Mouse (Mus musculus) spleen, postnatal 0 days (tissue): ENCODE results near the gene Rac3. TPM values are rescaled to one million over a fixed set of nuclear protein-coding genes. Genes with fewer than 3 reads are reported as not detected.

Experiments
- polyA plus RNA-seq: library from polyadenylated mRNA; unstranded; fragments of >200 nt; fragmentation: Nextera tagmentation; extraction: Ambion mirVana; gene quantifications from 2 replicates; pipeline ENCODE4 v1.2.1, GENCODE M21; 2015

Rac3 gene
- 3.1 and 3.6 TPM in 2 replicates for polyA plus RNA-seq

DNA sequence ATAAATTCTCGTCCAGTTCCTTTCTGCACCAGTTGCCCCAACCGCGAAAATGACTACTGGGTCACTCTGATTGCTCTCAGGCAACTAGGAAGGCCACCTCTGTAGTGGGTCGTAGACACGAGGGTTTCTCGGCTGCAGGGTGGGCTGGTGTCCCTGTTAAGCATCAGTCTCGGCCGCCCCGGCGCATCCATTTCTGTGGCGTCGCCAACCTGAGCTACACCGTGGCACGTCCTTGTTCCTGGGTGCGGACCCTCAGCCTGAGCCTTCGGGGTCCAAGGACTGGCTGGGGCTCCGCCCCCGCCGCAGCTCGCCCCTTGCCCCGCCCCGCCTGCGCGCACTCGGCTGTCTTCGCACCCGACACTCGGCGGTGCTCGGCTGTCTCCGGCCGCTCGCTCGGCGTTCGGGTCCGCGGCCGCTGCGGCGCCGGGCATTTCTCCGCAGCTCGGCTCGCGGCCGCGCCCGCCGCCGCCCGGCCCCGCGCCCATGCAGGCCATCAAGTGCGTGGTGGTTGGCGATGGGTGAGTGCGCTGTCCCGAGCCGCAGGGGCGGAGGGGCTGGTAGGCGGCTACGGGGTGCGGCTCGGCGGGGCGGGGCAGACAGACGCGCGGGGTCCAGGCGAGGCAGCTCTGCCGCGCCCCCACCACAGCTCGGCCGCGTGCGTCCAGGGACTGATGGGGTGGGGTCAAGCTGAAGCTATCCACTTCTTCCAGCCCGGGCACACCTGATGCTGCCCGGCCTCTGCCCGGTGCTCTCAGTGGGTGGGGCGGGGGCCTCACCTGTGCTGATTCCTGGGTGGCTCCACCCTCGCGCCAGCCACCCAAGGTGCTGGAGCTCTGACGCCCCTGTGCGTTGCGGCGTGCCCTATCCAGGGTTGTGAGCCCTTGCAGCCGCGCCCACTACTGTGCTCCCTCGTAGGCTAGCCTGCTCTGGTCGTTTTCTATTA, at the start of gene Rac3:
Gene Rac3, plus strand, starts transcription at position 347 of the 943 bp plus-strand sequence.

DNA sequence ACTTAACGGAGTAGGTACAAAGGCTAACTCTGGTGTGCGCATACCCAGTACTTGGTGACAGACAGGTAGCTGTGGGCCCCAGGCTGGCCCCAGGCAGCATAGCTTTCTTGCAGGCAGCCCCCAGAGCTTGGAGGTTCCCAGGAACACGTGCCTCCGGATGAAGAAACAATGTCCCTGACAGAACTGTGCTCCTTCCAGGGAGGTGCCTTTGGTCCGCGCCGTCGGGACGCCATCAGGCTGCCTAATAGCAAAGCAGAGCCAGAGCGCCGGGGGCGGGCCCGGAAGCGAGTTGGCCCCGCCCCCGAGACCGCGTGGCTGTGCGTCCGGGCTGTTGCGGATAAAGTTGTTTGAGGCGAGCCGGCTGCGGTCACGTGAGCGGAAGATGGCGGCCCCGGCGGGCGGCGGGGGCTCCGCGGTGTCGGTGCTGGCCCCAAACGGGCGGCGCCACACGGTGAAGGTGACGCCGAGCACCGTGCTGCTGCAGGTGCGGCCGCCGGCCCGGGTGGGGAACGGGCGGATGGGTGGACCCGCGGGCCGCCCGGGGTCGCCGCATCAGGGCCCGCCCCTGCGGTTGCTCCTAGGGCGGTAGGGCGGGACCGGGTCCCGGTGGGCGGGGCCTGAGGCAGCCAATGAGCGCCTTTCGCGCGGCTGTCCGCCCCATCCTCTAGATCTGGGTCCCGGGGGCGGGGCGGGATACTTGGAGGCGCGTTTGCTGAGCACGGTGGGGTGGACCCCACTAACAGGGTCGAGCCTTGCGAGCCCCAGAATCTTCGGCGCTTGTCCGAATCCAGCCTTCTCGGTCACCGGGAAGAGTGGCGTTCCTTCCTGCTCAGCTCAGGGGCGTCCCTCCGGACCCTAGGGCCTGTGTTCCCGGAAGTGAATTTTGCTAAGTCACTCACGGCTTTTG, 48.3 kb upstream of the Rac3 start, which contains the start of gene Aspscr1:
Gene Aspscr1, plus strand, starts transcription at position 287 of the 907 bp plus-strand sequence.

DNA sequence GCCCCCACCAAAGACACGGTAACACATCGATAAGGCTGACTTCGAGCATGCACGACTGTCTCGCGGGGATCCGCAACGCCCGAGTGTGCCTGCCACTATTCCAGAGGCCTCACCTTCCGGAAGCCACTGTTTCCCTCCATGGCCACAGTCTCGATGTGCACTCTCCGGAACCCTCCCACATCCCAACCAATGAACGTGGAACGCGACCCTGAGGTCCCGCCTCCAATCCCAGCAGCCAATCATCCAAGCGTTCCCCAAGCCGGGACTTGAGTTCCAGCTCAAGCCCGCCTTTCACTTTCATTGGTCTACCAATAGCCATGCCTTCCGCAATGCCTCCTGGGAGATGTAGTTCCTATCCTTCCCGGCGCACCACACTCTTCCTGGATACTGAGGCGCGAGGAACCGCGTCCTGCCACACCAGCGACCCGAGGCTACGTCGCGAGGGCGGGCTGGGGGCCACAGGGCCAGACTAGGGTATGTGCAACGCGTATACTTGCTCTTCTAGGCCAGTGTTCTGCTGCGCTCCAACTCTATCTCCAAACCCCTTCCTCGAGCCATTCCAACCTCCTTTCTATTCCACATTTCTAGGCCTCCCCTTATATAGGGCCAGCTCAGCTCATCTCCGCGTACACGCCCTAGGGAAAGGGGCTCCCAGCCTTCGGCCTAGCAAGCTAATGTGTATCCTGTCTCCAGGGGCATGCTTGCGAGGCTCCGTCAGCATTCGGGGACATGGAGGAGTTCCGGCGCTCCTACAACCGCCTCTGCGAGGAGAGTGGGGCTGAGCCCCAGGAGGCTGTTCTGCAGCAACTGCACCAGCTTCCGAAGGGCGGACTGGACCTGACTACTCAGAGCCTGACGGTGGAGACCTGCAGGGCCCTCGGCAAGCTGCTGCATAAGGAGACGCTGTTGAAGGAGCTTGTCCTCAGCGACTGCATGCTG, 7.4 kb upstream of the Rac3 start, which contains the start of the genes Cenpx and Lrrc45:
Gene Cenpx, minus strand, starts transcription at position 159 of the 939 bp plus-strand sequence.
Gene Lrrc45, plus strand, starts transcription at position 346 of the 939 bp plus-strand sequence.

DNA sequence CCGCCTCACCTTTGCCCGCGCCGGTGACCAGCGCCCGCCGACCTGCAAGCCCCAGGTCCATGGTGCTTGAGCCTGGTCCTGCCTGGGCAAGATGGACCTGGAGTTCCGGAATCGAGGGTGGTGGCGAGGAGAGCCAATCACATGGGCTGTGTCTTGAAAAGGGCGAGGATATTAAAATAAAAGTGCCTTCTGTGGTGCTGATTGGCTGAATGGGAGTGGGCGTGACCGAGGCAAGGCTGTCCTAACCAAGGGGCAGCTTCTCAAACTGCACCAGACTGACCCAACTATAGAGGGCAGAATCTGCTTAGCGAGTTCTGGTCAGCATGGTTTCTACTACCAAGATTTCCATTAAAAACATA, 5.9 kb downstream of the Rac3 start, which contains the start of gene Dcxr:
Gene Dcxr, minus strand, starts transcription at position 113 of the 359 bp plus-strand sequence.

DNA sequence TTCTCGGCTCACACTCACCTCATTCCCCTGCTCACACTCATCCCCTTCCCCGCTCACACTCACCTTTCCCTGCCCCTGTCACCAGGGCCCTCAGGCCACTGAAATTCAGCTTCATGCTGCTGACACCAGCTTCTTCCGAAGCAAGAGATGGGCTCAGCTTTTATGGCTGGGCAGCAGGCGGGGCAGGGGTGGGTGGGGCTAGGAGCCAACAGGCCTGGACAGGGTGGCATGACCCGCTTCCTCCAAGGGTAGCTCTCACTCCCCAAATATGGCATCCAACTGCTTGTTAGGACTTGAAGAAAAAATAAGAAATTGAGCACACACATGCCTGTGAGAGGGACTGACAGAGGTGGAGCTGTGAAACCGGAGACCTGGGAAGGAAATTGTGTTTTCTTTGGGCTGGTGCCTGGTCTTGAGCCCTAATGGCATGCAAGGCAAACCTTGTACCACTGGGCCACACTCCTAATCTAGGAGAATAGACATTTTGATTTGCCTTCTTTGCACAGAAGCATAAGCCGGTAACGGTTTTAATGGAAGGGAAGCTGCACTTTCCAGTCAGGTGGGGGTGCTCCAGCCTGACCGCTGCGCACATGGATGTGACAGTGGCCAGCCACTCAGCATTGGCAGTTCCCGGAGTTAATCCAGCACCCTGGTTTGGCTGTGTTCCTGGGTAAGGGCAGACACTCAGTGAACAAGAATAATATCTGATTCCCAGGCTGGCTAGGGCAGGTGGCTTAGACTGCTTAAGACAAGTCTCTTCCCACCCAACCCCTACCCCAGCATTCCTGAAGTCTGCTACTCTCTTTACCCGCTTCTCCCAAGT, 10.8 kb downstream of the Rac3 start, which contains the start of gene Cbr2:
Gene Cbr2, minus strand, starts transcription at position 257 of the 823 bp plus-strand sequence.

DNA sequence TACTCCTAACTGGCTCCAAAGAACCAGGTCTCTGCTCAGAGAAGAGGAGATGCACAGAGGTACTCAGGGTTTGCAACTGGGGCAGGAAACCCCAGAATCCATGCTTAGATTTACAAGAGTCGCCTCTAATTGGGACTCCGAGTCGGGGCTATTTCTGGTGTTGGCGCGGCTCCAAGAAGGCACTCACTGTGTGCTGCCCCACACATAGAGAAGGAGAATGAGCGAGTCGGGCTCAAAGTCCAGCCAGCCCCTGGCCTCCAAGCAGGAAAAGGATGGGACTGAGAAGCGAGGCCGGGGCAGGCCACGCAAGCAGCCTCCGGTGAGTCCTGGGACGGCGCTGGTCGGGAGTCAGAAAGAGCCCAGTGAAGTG, 41.4 kb downstream of the Rac3 start, which contains the start of gene Hmga1b:
Gene Hmga1b, plus strand, starts transcription at position 123 of the 370 bp plus-strand sequence.

Other genes with a start within 250 kb of the Rac3 start
- gene Mrpl12, start 236.9 kb upstream of the Rac3 start, polyA plus RNA-seq = 99.2 and 107 TPM in 2 replicates
- 16.9 and 18.6 TPM in 2 replicates for gene Slc25a10, start 229.6 kb upstream of the Rac3 start, polyA plus RNA-seq
- gene Gcgr, start 190.8 kb upstream of the Rac3 start, polyA plus RNA-seq = 0.13 TPM in 1 of 2 replicates, not detected in the other
- 76.2 and 89.7 TPM in 2 replicates for gene Mcrip1, start 171.7 kb upstream of the Rac3 start, polyA plus RNA-seq
- gene Ppp1r27, start 170.3 kb upstream of the Rac3 start, polyA plus RNA-seq = not detected in 2 replicates
- 206 and 241 TPM in 2 replicates for gene P4hb, start 148.2 kb upstream of the Rac3 start, polyA plus RNA-seq
- gene Arhgdia, start 139.8 kb upstream of the Rac3 start, polyA plus RNA-seq = 234 and 266 TPM in 2 replicates
- 381 and 432 TPM in 2 replicates for gene Alyref, start 123.1 kb upstream of the Rac3 start, polyA plus RNA-seq
- 120 and 128 TPM in 2 replicates for gene Anapc11, start 123.0 kb upstream of the Rac3 start, polyA plus RNA-seq
- gene Npb, start 113.0 kb upstream of the Rac3 start, polyA plus RNA-seq = 2.7 and 5.2 TPM in 2 replicates
- gene Pcyt2, start 103.5 kb upstream of the Rac3 start, polyA plus RNA-seq = 48.5 and 54.1 TPM in 2 replicates
- gene Sirt7, start 96.2 kb upstream of the Rac3 start, polyA plus RNA-seq = 49.4 and 54.1 TPM in 2 replicates
- 40.0 and 41.2 TPM in 2 replicates for gene Mafg, start 87.9 kb upstream of the Rac3 start, polyA plus RNA-seq
- gene Pycr1, start 77.7 kb upstream of the Rac3 start, polyA plus RNA-seq = 3.5 and 5.2 TPM in 2 replicates
- 0.23 and 0.29 TPM in 2 replicates for gene Myadml2, start 73.3 kb upstream of the Rac3 start, polyA plus RNA-seq
- gene Notum, start 60.3 kb upstream of the Rac3 start, polyA plus RNA-seq = not detected in 2 replicates
- gene Aspscr1, start 48.5 kb upstream of the Rac3 start, polyA plus RNA-seq = 60.0 and 64.9 TPM in 2 replicates
- gene Cenpx, start 7.7 kb upstream of the Rac3 start, polyA plus RNA-seq = 143 and 147 TPM in 2 replicates
- 12.3 and 13.8 TPM in 2 replicates for gene Lrrc45, start 7.5 kb upstream of the Rac3 start, polyA plus RNA-seq
- 9.0 and 14.8 TPM in 2 replicates for gene Dcxr, start 5.8 kb downstream of the Rac3 start, polyA plus RNA-seq
- 1.2 and 3.8 TPM in 2 replicates for gene Cbr2, start 10.6 kb downstream of the Rac3 start, polyA plus RNA-seq
- 3.8 and 5.0 TPM in 2 replicates for gene Hmga1b, start 41.3 kb downstream of the Rac3 start, polyA plus RNA-seq
- 11.9 and 13.8 TPM in 2 replicates for gene Rfng, start 62.7 kb downstream of the Rac3 start, polyA plus RNA-seq
- 73.2 and 75.4 TPM in 2 replicates for gene Gps1, start 62.8 kb downstream of the Rac3 start, polyA plus RNA-seq
- 58.0 and 60.3 TPM in 2 replicates for gene Dus1l, start 74.9 kb downstream of the Rac3 start, polyA plus RNA-seq
- gene Fasn, start 103.1 kb downstream of the Rac3 start, polyA plus RNA-seq = 7.5 and 8.1 TPM in 2 replicates
- 2.4 and 3.1 TPM in 2 replicates for gene Ccdc57, start 211.4 kb downstream of the Rac3 start, polyA plus RNA-seq
- 30.7 and 31.2 TPM in 2 replicates for gene Slc16a3, start 227.0 kb downstream of the Rac3 start, polyA plus RNA-seq